Mouse (Mus musculus) gonadal fat pad, adult 2 months (tissue): ENCODE results near the gene Akap6. TPM values are rescaled to one million over a fixed set of nuclear protein-coding genes. Genes with fewer than 3 reads are reported as not detected.

Experiments used
- DNase-seq: peaks from one replicate; pipeline ENCODE4 v3.0.0-alpha.2; 2012; ENCODE audit warnings: low read depth
- polyA plus RNA-seq: library from polyadenylated mRNA; depleted of rRNA; stranded (reverse); fragments of >200 nt; gene quantifications from 2 replicates; pipeline ENCODE4 v1.2.3, GENCODE M21; 2012

The Akap6 gene
- polyA plus RNA-seq, 1 experiment = 0.35 TPM

DNA sequence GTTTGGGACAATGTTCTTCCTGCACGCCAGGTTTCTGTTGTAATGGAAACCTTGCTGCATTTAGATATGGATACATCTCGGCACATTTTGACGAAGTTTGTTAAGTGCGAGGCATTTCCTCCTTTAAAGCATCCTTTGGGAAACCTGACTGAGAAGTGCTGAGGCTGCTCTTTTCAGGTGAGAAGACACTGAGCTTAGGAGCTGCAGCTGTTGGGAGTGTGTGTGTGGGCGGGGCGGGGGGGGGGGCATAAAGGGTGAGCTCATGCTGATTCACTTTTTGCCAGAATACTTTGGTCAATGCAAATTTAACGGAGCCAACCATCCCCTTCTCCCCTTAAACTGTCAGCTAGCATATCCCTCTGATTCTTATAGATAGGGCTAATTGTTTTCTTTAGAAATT lies 81.9 kb downstream of the Akap6 start:
- DNase-seq = no peak

DNA sequence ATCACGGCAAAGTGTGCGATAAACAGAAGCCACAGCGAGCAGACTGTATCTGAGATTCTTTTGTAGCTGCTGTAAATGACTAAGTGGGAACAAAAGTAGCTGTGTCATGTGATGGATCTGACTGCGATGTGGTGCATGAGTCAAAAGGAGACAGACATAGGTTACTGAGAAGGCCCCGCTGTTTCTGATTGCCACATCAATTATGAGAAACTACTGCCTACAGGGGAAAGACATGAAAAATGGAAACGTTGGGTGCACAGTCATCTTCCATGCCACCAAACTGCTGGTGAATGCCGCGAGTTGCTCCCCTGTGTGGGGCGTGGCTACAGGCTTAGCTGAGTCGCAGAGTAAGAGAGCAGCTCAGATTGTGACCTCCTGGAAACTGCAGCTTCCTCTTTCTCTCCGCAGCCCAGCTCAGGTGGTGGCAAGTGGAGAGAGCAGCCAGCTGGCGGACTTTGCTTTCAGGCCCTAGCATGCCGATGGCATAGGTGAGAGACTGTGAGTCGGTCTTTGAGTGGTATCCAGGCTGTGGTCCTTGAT lies 83.8 kb downstream of the Akap6 start:
- DNase-seq = no peak

DNA sequence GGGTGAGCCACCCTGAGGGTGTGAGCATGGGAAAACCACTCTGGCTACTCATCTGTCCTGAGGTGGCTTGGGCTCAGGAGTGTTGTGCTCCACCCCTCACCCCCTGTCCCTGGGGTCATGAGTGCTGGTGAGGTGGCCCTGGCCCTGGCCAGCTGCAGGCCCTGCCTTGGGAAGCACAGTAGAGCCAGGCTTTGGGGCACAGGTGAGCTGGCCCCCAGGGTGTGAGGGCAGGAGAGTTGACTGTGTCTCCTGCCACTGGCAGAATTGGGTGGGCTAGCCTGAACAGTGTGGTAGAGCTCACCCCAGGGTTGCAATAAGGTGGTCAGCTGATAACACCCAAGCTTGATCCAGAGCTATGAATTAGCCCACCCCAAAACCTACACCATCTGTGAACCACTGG lies 86.0 kb downstream of the Akap6 start:
- no peak for DNase-seq

DNA sequence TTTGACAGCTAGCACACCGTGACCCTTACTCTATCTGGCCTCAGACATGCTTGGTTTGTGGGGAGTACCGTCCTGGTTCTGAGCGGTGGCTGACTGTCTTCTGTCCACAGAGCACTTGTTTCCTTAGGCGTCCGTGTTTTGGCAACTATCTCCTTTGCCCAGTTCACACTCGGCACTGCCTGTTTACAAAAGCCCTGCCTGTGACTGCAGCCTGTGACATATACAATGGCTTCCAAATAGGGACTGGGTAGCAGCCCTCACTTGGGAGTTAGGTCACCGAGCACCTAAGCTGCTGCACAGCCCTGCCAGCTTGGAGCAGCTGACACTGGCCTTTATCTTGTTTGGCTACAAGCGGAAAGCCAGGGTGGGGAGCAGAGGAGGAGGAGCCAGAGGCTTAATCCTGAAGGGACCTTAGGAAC lies 91.2 kb downstream of the Akap6 start:
- no peak for DNase-seq

DNA sequence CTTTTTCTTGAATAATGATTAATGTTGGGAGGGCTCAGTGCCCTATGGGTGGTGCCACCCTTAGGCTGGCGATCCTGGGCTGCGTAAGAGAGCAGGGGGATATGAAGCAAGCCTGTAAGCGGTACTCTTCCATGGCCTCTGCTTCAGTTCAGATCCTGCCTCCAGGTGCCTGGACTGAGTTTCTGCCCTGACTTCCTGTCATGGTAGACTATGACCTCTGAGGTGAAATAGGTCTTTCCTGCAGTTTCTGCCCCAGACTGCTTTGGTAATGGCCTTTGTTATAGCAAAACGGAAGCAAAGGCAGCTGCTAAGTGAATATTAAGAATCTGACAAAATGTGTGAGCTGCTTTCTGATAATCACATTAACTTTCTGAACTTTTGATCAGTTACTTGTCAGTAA lies 94.9 kb downstream of the Akap6 start:
- DNase-seq = no peak

DNA sequence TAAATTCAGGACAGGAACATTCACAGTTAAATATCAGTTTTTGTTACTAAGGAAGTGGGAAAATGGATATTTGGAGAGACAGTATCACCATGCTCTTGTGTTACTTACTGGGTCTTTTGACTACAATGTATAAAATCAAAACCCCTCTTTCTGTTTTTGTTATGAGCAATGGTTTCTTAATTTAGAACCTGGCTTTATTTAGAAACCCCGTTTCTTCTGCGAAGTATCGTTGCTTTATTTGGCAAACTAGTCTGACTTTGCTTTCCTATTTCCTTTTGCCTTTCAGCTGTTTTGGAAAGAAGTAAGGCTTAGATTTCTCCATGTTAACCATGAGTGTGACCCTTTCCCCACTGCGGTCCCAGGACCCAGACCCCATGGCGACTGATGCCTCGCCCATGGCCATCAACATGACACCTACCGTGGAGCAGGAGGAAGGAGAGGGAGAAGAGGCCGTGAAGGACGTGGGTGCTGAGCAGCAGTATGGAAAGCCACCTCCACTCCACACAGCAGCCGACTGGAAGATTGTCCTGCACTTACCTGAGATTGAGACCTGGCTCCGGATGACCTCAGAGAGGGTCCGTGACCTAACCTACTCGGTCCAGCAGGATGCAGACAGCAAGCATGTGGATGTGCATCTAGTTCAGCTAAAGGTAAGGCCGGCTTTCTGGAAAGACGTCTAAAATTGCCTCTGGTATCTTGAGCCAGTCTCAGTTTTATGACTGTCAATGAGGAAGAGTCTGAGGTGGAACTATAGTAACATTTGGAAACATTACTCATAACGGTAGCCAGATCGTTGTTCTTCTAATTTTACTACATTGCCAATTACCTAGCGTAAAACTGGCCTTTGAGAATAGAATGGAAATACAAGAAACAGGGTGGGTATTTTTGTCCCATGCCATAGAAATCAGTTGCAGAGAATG lies 96.6 kb downstream of the Akap6 start:
- DNase-seq = no peak

DNA sequence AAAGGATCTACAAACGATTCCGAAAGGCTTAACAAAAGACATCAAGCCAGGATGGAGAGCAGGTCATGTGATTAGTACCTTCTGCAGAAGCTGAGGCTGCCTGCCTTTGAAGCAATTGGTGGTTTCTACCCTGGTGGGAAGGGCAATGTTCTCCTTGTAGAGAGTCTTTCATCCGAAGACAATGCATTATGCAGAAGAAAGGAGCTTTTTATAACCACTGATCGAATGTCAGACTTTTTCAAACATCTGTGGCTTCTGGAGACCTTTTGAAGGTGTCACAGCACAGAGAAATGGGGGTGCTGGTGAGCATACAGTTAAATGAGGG lies 97.2 kb downstream of the Akap6 start:
- DNase-seq = no peak

DNA sequence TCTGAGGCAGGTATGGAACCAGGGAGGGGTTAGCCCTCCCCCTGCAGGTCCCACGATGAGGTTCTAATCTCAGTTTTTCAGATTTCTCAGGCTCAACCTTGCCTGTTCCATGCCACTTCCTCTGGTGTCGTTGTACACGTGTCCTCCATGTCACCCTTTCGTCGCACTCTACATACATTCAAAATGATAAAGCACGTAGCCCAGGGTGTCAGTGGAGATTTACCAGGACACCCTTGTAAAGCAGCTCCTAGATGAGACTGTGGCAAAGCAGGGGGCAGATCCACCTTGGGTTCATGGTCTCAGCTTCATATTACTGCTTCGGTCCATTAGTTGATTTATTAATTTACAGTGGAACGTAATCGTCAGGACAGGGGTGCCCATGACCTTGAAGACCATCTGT lies 100.5 kb downstream of the Akap6 start:
- DNase-seq = no peak

DNA sequence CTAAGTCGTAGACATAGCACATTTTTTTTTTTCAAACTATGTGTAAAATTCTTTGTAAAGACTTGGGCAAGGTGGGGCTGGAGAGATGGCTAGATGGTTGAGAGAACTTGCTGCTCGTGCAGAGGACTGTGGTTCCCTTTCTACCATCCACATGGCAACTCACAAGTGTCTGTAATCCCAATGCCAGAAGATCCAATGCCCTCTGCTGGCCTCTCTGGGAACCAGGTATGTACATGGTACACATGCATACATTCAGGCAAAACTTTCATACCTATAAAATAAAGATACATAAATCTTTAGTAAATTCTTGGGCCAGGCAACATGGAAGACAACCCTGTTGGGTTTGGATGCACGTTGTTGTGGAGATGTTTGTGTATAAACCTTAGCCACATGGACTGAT lies 107.1 kb downstream of the Akap6 start:
- no peak for DNase-seq

DNA sequence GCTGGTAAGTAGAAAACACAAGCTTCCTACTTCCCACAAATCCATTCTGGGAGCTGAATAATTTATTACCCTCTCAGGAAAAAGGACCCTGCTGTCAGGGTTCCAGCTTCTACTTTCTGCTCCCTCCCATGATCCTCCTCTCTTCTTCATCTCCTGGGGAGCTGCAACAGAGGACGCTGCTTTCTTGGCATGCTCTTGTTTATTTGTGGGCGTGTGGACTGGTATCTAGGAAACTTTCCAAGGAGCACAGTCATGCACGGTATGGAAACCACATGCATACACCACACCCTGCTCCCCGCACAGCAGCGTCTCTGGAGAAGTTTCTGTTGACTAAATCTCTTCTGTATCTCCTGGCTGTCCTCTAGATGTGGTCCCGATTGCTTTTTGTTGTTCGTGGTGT lies 119.4 kb downstream of the Akap6 start:
- DNase-seq = no peak

DNA sequence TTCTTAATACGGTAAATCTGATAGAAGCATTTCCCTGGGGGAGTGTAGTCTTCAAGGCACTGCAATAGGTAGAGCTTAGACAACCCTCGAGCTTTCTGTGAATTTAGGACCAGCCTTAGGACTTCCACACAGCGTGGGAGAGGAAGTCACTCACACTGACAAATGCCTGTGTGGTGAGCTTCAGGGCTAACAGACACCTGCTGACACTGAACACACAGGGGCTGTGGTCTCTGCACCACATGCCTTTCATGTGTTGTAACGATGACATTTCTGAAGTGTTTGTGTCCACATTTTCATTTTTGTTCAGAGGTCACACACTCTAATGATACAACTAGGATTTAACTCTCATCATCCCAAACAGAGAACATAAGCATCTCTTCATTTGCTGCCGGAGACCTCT lies 125.6 kb downstream of the Akap6 start:
- DNase-seq = no peak

DNA sequence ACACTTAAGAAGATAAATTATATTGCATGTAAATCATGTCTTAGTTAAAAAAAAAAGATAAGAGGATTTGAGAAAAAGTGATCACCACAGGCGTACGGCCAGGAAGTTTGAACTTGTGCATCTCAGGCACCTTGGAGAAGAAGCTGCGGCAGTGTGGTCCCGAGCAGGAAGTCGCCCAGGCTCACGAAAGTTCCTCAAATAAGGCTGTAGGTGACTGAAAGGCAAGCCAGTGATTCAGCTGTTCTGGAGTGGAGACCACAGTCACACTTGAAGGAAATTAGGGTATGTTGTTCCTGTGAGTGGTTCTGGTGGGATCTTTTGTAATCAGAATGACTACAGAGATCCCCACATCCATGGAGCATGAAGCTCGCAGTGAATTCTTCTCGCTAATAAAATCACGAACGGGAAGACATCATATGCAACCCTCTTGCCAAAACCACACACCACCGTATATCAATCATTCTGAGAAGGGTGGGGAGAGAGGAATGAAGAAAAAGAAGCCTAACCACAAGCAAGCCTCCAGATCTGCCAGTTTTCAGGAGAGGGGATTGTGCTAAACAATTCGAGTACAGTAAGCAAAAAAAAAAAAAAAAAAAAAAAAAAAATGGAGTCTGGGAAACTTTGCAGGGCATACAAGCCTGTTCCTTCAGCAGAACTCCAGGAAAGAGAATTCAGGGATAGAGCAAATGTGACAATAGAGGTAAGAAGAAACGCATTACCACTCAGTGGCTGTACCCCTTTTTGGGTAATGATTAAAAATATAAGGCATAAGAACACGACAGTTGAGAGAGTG lies 130.0 kb downstream of the Akap6 start:
- no peak for DNase-seq

DNA sequence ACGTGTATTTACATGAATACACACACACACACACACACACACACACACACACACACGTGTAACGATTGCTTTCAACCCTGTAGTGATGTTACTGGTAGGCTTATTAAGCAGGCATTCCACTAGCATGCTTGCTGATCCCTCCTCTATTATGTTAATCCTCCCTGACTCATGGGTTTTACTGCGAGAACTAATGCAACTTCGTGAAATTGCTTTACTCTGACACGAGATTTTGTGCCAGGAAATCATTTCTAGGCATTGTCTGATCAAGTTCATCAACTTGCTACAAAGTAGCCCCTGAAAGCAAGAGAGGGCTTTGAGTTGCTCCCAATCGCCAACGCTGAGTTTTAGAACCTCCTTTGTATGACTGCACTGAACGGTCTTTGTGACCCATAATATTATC lies 132.6 kb downstream of the Akap6 start:
- no peak for DNase-seq

DNA sequence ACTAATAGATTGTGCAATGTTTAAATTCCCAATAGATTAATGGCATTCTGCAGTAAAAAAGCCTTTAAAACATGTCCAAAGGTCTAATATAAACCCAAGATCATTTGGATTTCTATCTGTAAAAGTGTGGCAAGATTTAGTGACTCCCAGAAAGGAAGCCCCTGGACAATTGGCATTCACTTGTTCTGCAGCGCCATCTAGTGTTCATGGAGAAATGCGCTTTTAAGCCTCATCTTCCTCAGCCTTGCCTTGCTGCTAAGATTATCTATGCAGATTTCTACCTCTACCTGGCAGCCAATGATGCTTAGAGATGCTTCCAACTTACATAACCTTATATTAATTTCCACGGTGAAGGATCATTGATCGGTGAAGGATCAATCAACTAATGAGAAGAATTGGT lies 133.0 kb downstream of the Akap6 start:
- no peak for DNase-seq

DNA sequence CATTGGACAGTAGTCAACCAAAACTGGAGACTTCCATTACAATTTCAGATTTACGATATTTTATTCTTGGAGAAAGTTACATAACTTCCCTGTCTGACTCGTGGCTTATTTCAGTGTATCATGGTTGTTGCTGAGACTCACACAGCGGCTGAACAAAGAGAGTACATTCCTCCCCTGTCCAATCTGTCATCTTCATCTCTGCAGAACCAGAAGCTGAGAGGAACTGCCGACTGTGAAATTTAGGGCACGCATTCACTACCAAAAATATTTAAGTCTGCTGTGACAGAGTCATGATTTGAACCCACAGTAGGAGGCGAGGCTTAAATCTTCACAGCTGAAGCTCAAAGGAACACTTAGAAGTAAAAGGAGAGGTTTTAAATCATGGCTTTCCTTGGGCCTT lies 134.0 kb downstream of the Akap6 start:
- DNase-seq = no peak

DNA sequence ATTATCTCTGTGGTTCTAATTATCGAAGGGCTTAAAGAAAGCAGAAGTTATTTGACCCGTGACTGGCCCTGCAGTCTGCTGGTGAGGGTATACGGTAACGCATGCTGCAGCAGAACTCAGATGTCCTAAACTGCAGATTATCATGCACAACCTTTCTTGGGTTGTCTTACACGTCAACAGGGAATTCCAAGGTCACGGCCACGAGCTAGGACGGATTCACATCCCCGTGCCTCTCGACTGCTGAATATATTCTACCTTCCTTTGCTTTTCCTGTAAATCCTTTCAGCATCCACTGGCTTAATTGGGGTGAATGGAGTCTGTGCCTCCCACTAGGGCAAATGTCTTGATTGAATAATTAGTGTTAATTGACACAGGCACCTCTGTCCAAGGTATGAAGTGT lies 134.9 kb downstream of the Akap6 start:
- no peak for DNase-seq

DNA sequence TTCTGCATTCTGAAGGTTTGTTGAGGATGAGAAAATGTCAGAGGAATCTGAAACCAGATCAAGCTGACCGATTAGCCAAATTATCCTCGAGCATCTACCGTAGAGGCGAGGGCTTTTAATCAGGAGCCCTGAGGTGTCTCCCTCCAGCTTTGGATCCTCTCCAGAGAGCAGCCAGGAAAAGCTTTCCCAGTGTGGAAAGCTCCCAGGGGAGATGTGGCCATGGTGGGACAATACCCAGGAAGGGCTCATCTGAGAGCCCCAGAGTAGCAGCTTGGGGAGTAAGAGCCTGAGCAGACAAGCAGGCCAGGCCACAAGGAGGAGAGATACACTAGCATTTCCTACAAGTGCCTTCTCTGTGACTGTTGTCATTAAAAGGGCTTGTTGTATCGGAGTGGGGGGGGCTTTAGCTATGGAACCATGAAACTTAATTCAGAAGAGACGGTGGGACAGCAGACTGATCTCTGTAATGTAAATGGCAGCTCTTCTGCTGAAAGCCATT lies 135.6 kb downstream of the Akap6 start:
- no peak for DNase-seq

DNA sequence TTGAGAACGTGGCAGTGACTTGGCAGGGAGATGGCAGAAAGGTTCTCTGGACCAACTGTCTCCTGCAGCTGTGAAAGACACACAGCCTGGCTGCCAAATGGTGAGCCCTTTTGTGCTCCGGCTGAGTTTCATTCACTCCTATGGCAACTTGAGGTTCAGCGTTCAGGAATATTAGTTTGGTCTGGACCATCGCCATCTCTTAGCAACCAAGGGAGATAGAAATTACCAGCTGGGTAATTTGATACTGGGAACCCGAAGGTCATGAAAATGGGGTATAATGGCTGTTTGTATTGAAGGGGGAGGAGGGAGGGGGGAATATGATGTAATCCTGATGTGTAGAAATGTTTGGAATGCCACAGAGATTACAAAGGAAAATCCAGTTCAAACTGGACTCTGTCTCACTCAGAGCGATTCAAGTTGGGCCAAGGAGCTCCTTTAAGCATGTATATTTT lies 136.1 kb downstream of the Akap6 start:
- DNase-seq = no peak

DNA sequence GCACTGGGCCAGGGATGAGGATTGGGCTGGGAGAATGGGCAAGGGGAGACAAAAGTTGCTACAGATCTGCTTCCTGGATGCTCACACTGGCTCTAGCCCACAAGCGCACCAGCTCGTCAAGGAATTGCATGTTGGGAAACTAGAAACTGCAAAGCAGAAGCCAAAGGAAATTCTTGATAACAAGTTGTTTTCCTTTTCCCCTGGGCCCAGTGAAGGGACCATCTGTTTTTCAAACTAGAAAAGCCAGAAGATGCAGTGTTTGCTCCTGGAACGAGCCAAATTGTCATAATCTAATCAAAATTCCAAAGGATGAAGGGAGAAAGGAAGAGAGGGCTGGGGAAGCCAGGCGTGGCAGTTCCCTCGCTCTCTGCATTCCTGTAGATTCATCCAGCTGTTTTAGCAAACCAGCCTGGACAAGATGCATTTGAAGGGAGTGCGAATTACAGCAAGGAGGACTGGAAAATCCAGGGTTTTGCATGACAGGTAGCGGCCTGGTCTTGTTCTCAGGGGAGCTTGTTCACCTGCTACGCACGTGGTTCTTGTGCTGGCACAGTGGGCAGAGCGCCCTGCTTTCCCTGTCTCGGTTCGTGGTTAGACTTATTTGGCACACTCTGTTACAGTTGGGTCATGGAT lies 136.8 kb downstream of the Akap6 start:
- no peak for DNase-seq

DNA sequence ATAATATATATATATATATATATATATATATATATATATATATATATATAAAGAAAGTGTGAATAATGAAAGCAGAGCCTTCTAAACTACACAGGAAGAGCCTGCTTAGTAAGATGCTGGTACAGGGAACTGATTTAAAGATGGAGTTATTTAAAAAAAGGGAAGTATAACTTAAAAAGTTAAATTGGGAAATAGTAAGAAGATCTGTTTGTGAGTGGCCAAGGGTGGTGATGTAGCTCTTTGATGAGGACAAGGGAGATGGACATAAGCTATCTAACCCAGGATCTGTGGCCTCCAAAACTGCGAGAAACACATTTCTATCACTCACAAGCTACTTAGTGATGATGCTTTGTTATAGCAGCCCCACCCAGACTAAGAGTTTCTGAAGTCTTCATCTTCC lies 146.8 kb downstream of the Akap6 start:
- DNase-seq = no peak

DNA sequence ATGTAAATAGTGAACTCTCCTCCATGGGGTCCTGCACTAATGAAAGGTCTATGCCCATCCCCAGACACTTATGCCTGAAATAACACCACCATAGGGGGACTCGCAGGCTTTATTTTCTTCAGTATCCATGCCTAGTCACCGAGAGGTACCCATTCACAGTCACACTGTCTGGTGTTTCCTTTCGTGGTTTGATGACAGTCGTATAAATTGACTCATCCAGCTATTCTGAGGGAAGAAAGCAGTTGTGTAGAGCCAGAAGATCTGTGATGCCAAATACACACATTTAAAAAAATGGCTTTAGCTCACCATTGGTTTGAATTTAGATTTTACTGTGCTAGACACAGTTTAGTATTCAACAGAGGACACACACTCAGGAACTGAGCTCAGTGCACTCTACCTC lies 147.8 kb downstream of the Akap6 start:
- no peak for DNase-seq

DNA sequence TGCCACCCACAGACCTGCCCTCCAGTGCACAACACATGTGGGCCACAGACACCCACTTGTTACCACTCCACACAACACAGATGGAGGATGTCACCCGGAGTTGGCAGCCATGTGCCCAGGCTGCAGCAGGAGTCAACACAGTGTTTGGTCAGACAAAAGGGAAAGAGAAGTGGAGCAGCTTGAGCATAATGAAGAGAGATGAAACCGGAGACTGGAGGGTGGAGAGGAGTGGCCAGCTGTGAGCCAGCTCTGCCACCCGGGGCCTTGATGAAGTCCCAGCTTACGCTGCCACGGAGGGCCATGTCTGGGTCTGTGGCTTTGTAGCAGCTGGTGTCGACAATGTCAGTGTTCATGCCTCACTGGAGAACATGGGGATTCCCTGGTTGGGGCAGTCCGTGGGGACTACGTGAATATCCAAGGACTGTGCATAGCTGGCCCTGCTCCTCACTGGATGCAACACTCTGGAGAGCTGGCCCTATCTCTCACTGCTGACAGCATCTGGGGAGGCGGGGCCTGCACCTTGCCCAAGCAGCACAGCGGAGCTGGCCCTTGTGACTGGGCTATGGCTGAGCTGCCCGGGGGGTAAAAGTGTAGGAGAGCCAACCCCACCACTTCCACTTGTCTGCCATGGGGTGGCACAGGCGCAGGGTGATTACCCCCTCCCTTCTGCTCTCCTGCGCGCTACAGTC lies 148.8 kb downstream of the Akap6 start:
- no peak for DNase-seq
